Mouse (Mus musculus): Measurements from ENCODE around the gene Faah. TPM values are rescaled to one million over a fixed set of nuclear protein-coding genes. Genes with fewer than 3 reads are reported as not detected.

Faah gene
- total RNA-seq, 2 experiments from 2014 or later: 86.6 to 108 TPM

GRCm38 (mm10) chr4:115953559-115953958 is 64.2 kb downstream of the Faah start:
- no peak for DNase-seq (ENCODE audit: low spot score in 2 of 2)

- peak; percentile 71 to 78 for DNase-seq (ENCODE audit: low spot score in 2 of 2)
Observed at GRCm38 (mm10) chr4:115952758-115953157, 65.0 kb downstream of the Faah start.

GRCm38 (mm10) chr4:115943669-115944314 is 73.9 kb downstream of the Faah start:
- DNase-seq (ENCODE audit: low spot score in 2 of 2): no peak

DNA sequence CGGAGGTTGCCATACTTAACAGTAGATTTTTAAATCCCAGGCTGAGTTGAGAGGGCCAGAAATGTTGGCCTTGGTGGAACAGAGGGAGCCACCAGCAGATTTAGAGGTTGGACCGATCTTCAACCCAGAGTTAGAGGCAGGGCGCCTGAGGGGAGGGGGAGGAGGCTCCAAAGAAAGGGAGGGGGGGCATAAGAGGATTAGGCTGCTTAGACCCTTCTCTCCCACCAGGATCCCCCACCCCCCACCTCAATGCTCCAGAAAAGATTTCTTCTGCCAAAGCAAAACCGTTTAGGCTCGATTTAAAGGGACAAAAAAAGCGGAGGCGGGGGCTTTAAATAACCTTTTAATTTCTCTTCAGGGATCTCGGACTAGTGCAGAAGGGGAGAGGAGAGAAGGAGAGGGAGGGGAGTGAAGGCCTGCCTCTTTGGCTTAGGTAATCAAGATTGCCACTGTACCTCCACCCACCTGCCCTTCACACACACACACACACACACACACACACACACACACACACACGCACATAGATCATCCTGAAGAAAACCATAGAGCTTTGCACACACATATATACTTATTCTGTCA is 76.4 kb downstream of the Faah start:
- DNase-seq (ENCODE audit: low spot score in 2 of 2): no peak

GRCm38 (mm10) chr4:115940681-115941080 is 77.0 kb downstream of the Faah start:
- no peak for DNase-seq (ENCODE audit: low spot score in 2 of 2)

DNA sequence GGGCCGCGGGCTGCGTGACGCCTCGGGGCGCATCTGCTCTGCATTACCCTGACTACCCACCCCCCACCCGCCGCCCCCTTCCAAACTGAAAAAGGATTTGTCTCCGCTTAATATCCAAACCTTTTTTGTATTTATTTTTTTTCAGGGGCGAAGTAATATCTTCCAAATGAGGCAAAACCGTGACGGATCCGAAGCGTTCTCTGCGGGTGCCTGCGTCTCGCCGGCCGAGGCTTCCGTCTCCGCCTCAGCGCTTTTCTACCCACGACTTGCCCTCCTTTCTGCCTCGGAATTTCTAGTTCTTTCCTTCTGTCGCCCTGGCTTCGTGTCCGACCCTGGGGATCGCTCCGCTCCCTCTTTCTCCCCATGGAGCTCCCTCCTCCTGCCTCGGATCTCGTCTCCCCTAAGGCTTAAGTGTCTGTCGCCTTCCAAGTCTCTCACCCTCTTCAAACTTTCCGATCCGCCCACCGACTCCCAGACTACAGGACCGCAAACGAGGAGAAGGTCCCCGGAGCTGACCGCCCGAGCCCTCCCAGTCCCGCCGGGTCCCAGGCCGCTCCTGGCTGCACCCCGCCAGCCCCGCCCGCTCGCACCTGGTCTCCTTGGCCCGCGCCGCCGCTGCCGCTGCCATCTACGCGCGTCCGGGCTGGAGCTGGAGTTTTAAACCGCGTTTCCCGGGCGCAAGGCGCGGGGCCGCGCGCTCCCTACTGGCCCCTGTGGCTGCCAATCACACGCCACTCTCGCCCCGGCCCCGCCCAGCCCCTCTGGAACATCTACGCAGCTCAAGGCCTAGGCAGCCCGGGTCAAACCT is 78.2 kb downstream of the Faah start, which contains the start of gene Dmbx1:
Gene Dmbx1 (minus strand): TSS at position 632 of the 808 bp plus-strand sequence.
- peak in 1 of 2 experiments; percentile 36 for DNase-seq (ENCODE audit: low spot score in 2 of 2)

DNA sequence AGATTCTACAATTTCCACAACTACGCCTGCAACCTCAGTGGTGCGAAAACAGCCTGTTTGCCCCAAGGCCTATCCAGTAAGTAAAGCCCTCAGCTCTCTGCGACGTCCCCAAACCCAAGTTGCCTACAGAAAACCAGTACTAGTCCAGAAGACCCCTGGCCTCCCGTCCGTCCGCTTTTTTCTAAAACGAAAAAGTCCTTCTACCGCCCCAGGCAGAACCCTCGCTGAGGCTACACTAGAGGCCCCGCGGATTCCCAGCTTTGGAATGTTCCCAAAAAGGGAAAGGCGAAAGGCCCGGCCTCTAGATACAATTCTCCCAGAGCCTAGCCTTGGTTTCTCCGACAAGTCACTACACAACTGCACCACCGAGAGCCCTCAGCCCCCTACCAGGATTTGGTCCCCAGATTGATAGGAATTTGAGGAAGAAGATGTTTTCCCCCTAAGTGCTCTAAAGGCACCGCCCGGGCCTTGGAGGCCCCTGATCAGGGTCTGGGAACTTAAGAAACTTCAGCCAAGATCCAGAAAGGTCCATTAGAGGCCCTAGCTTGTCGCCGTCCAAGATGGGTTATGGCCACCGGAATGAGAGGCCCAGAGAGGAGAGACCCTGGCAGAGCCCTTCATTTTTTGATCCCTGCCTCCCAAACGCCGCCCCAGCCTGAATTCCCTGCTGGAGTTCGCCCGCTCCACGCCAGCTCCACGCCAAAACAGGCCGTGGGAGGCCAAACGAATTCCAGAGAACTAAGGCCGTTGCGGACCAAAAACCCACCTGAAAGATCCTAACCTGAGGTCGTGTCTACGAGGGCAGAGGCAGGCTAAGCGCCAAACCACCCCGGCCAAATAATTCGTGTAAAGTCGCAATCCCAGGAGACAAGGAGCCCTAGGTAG is 79.2 kb downstream of the Faah start:
- peak; percentile 46 to 57 for DNase-seq (ENCODE audit: low spot score in 2 of 2)

GRCm38 (mm10) chr4:115937061-115937976 is 80.4 kb downstream of the Faah start:
- DNase-seq (ENCODE audit: low spot score in 2 of 2): no peak

GRCm38 (mm10) chr4:115936646-115937045 is 81.1 kb downstream of the Faah start:
- DNase-seq (ENCODE audit: low spot score in 2 of 2): no peak

DNA sequence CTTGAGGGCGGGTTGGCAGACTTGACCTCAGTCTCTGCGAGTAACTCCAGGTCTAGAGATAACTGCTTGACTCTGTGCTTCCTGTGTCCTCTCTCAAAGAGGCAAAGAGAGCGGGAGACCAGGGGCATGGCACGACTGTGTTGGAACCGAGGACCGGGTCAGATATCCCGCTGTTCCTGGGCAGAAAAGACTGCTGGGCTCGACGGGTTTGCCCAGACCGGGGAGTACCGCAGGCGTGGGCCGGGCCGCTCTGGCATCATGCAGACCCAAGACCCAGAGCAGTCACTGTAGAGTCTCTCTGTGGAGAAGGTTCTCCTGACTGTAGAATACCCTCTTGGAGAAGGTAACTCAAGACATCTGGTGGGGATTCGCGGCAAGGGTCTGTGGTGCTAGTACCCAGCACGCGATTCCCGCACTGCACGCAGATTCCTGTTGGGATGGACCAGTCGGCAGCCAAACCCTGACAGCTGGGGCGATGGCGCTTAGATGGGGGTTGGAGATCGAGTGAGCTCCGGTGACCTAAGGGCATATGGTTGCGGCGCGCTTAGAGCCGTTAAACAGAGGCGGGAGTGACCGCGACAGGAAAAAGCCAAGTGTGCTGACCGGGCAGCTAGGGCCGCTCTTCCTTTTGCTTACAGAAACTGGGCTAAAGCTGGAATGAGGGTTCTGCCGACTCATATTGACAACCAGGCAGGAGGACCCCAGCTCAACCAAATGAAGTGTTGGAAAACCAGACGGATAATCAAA is 81.7 kb downstream of the Faah start:
- DNase-seq (ENCODE audit: low spot score in 2 of 2): no peak

GRCm38 (mm10) chr4:115931556-115932088 is 86.1 kb downstream of the Faah start:
- no peak for DNase-seq (ENCODE audit: low spot score in 2 of 2)

- no peak for DNase-seq (ENCODE audit: low spot score in 2 of 2)
Observed at GRCm38 (mm10) chr4:115927637-115928036, 90.1 kb downstream of the Faah start.

DNA sequence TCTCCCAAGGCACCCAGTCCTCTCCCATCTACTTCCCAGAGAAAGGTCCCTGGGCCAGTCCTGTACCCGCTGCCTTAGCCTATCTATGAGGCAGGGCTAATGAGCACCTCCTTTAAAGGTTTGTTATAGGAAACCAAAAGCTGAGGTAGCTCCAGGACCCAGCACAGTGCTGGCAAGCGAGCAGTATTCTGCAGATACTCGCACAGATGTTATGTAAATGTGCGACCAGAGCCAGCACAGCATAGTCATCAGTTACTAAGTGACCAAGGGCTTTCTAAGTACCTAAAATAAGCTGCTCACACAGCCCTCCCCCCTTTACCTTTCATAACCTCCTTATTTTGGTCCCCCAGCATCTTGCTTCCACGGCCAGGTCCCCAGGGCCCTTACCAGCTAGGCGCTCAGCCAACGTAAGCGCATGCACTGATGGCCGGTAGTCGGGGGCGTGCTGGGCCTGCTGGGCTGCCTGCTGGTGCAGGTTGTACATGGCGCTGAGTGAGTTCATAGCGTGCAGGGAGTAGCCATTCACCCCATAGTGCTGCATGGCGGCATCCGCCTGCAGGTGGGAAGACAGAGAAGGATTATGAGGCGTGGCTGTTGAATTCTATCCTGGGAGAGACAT is 94.4 kb downstream of the Faah start:
- no peak for DNase-seq (ENCODE audit: low spot score in 2 of 2)

DNA sequence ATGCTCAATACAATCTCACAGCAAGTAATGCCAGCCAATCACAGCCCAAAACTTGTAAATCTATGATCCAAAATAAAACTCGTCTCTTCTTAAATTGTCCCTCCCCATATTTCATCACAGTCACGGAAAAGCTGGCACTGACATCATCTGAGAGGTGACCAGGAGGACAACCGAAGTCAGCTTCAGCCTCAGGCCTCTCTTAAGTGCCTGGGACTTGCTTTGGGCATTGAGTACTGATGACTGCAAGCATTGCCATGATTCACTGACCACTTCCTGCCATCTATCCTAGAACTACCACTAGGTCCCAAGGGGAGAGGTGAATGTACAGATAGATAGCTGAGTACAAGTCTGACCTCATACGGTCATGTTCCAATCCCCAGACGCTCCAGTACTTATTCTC is 95.0 kb downstream of the Faah start:
- no peak for DNase-seq (ENCODE audit: low spot score in 2 of 2)

GRCm38 (mm10) chr4:115919911-115920310 is 97.8 kb downstream of the Faah start:
- DNase-seq (ENCODE audit: low spot score in 2 of 2): no peak

Measured in layer of hippocampus, postnatal 10 days (tissue).